Mouse (Mus musculus): ENCODE measurements around the gene Nod1.
"Not testable (repeated sequence)": the region's sequence is repeated elsewhere in the genome, so short reads cannot be mapped to it uniquely, and the experiment has no call there.

Nod1 gene

GRCm38 (mm10) chr6:54979426-54979825, 7.0 kb upstream of the Nod1 start:
- DNase-seq (ENCODE audit: low spot score): no peak

GRCm38 (mm10) chr6:54975616-54976015, 3.2 kb upstream of the Nod1 start:
- no peak for DNase-seq (ENCODE audit: low spot score)

GRCm38 (mm10) chr6:54974501-54974900, 2.1 kb upstream of the Nod1 start:
- no peak for DNase-seq (ENCODE audit: low spot score)

- no peak for DNase-seq (ENCODE audit: low spot score)
Measured at GRCm38 (mm10) chr6:54972929-54973211, 458 bp upstream of the Nod1 start.

- no peak for DNase-seq (ENCODE audit: low spot score)
Measured at GRCm38 (mm10) chr6:54971731-54972110, 691 bp downstream of the Nod1 start.

- no peak for DNase-seq (ENCODE audit: low spot score)
Measured at GRCm38 (mm10) chr6:54970506-54970905, 1.9 kb downstream of the Nod1 start.

- DNase-seq (ENCODE audit: low spot score): no peak
Measured at GRCm38 (mm10) chr6:54969801-54970200, 2.6 kb downstream of the Nod1 start.

- no peak for DNase-seq (ENCODE audit: low spot score)
Measured at GRCm38 (mm10) chr6:54967591-54967990, 4.8 kb downstream of the Nod1 start.

GRCm38 (mm10) chr6:54965234-54965633, 7.2 kb downstream of the Nod1 start:
- DNase-seq (ENCODE audit: low spot score): no peak

GRCm38 (mm10) chr6:54964755-54965154, 7.7 kb downstream of the Nod1 start:
- no peak for DNase-seq (ENCODE audit: low spot score)

- DNase-seq (ENCODE audit: low spot score): no peak
Measured at GRCm38 (mm10) chr6:54963599-54963998, 8.8 kb downstream of the Nod1 start.

- DNase-seq (ENCODE audit: low spot score): no peak
Measured at GRCm38 (mm10) chr6:54957655-54958054, 14.8 kb downstream of the Nod1 start.

GRCm38 (mm10) chr6:54956425-54956824, 16.0 kb downstream of the Nod1 start:
- DNase-seq (ENCODE audit: low spot score): no peak

GRCm38 (mm10) chr6:54955949-54956348, 16.5 kb downstream of the Nod1 start:
- DNase-seq (ENCODE audit: low spot score): no peak

GRCm38 (mm10) chr6:54954659-54955414, 17.6 kb downstream of the Nod1 start:
- no peak for DNase-seq (ENCODE audit: low spot score)

- not testable (repeated sequence) for DNase-seq (ENCODE audit: low spot score)
Measured at GRCm38 (mm10) chr6:54953399-54953798, 19.0 kb downstream of the Nod1 start.

GRCm38 (mm10) chr6:54952542-54952941, 19.9 kb downstream of the Nod1 start:
- no peak for DNase-seq (ENCODE audit: low spot score)

- no peak for DNase-seq (ENCODE audit: low spot score)
Measured at GRCm38 (mm10) chr6:54948682-54949081, 23.7 kb downstream of the Nod1 start.

- DNase-seq (ENCODE audit: low spot score): no peak
Measured at GRCm38 (mm10) chr6:54946241-54946953, 26.0 kb downstream of the Nod1 start.

- DNase-seq (ENCODE audit: low spot score): no peak
Measured at GRCm38 (mm10) chr6:54944551-54944950, 27.9 kb downstream of the Nod1 start.

GRCm38 (mm10) chr6:54943753-54944152, 28.7 kb downstream of the Nod1 start:
- no peak for DNase-seq (ENCODE audit: low spot score)

- DNase-seq (ENCODE audit: low spot score): no peak
Measured at GRCm38 (mm10) chr6:54943292-54943691, 29.1 kb downstream of the Nod1 start.

GRCm38 (mm10) chr6:54941149-54941548, 31.3 kb downstream of the Nod1 start:
- no peak for DNase-seq (ENCODE audit: low spot score)

- DNase-seq (ENCODE audit: low spot score): no peak
Measured at GRCm38 (mm10) chr6:54940126-54940525, 32.3 kb downstream of the Nod1 start.

Data from urinary bladder, postnatal 10 days (tissue).